Mouse (Mus musculus) CH12.LX (cell line): Measurements from ENCODE around the gene Rc3h1. TPM values are rescaled to one million over a fixed set of nuclear protein-coding genes. Genes with fewer than 3 reads are reported as not detected.

ENCODE experiments used
- DNase-seq: peaks from one replicate; pipeline ENCODE4 v3.0.0-alpha.2; 2013; ENCODE audit errors: extremely low read depth
- H3K27ac ChIP-seq: 2 replicates; pipeline ENCODE4 v1.5.1; 2012; ENCODE audit warnings: low read depth, mild to moderate bottlenecking, control low read depth, moderate library complexity; ENCODE audit not compliant: insufficient read depth
- H3K27me3 ChIP-seq: replicated peaks from 2 replicates; pipeline ENCODE3; 2012; ENCODE audit warnings: inconsistent platforms
- H3K36me3 ChIP-seq, 2 experiments: replicated peaks in 1 of 2; 2 replicates each; pipeline versions ENCODE3 to v1.6.1; 2012; ENCODE audit warnings: inconsistent platforms in 1 of 2, low read length in 1 of 2, mild to moderate bottlenecking in 1 of 2, mixed read lengths in 1 of 2, moderate library complexity in 1 of 2; ENCODE audit not compliant: control insufficient read depth in 1 of 2, insufficient read depth in 1 of 2
- H3K4me1 ChIP-seq, 2 experiments: 2 replicates each; pipeline ENCODE4 v1.6.1; 2012; ENCODE audit warnings: inconsistent platforms in 1 of 2, moderate library complexity in 1 of 2; ENCODE audit not compliant: insufficient read depth in 2 of 2, control insufficient read depth in 1 of 2
- H3K4me2 ChIP-seq: 2 replicates; pipeline ENCODE4 v1.6.1; 2012; ENCODE audit warnings: low read depth, mild to moderate bottlenecking, control low read depth; ENCODE audit not compliant: poor library complexity, insufficient read depth, severe bottlenecking
- H3K4me3 ChIP-seq, 3 experiments: fragments of 150-350 bp in 1 of 3; sonication (generic) in 1 of 3; replicated peaks in 1 of 3; 2 replicates each; pipeline versions ENCODE3 to v1.5.1; 2011 to 2012; ENCODE audit warnings: low read depth in 2 of 3, low read length in 2 of 3, mild to moderate bottlenecking in 2 of 3, moderate library complexity in 2 of 3, control low read depth in 1 of 3, improper control_type of control experiment in 1 of 3, inconsistent platforms in 1 of 3, mixed read lengths in 1 of 3; ENCODE audit not compliant: poor library complexity in 1 of 3
- H3K79me2 ChIP-seq: replicated peaks from 2 replicates; pipeline ENCODE4 v1.6.1; 2012; ENCODE audit warnings: mild to moderate bottlenecking, moderate library complexity; ENCODE audit not compliant: control insufficient read depth, poor library complexity, insufficient read depth, severe bottlenecking; ENCODE audit errors: extremely low read depth
- H3K9ac ChIP-seq: 2 replicates; pipeline ENCODE4 v1.6.1; 2012; ENCODE audit warnings: low read depth, mild to moderate bottlenecking, control low read depth, moderate library complexity; ENCODE audit not compliant: insufficient read depth
- H3K9me3 ChIP-seq: replicated peaks from 2 replicates; pipeline ENCODE3; 2012; ENCODE audit warnings: low read length, inconsistent platforms, mixed read lengths
- CTCF ChIP-seq, 2 experiments: IDR thresholded peaks in 1 of 2; conservative IDR thresholded peaks in 1 of 2; 2 replicates each; pipeline ENCODE4 v1.5.1; 2011 to 2012; ENCODE audit warnings: low read depth in 2 of 2, low read length in 2 of 2, improper control_type of control experiment in 1 of 2, inconsistent platforms in 1 of 2, mild to moderate bottlenecking in 1 of 2, moderate library complexity in 1 of 2
- GABPA ChIP-seq: IDR thresholded peaks from 2 replicates; pipeline ENCODE4 v1.6.1; 2012; ENCODE audit warnings: low read depth, low read length, improper control_type of control experiment, inconsistent platforms; ENCODE audit not compliant: insufficient replicate concordance
- IRF4 ChIP-seq: IDR thresholded peaks from 2 replicates; pipeline ENCODE4 v1.6.1; 2014; ENCODE audit warnings: low read depth, mild to moderate bottlenecking, inconsistent platforms, low read length, improper control_type of control experiment
- JUN ChIP-seq: IDR thresholded peaks from 2 replicates; pipeline ENCODE4 v1.6.1; 2011; ENCODE audit warnings: low read depth, mild to moderate bottlenecking, low read length, improper control_type of control experiment, moderate library complexity; ENCODE audit not compliant: insufficient read depth
- JUND ChIP-seq: conservative IDR thresholded peaks from 2 replicates; pipeline ENCODE4 v1.6.1; 2011; ENCODE audit warnings: low read depth, low read length, improper control_type of control experiment
- KAT2A ChIP-seq: IDR thresholded peaks from 2 replicates; pipeline ENCODE4 v1.6.1; 2012; ENCODE audit warnings: low read length, improper control_type of control experiment, inconsistent platforms; ENCODE audit not compliant: insufficient replicate concordance
- MAFK ChIP-seq: IDR thresholded peaks from 2 replicates; pipeline ENCODE4 v1.6.1; 2011; ENCODE audit warnings: low read length, improper control_type of control experiment; ENCODE audit not compliant: insufficient replicate concordance
- MAX ChIP-seq: IDR thresholded peaks from 2 replicates; pipeline ENCODE4 v1.6.1; 2011; ENCODE audit warnings: low read length, improper control_type of control experiment
- MEF2A ChIP-seq: IDR thresholded peaks from 2 replicates; pipeline ENCODE4 v1.6.1; 2014; ENCODE audit warnings: low read depth, mild to moderate bottlenecking, inconsistent platforms, low read length, improper control_type of control experiment, borderline replicate concordance
- MYC ChIP-seq: IDR thresholded peaks from 2 replicates; pipeline ENCODE4 v1.6.1; 2011; ENCODE audit warnings: low read depth, mild to moderate bottlenecking, improper control_type of control experiment, low read length
- PAX5 ChIP-seq: IDR thresholded peaks from 2 replicates; pipeline ENCODE4 v1.6.1; 2012; ENCODE audit warnings: low read length, inconsistent platforms, mixed read lengths
- POLR2A ChIP-seq: IDR thresholded peaks from 2 replicates; pipeline ENCODE4 v1.6.1; 2011; ENCODE audit warnings: low read depth, mild to moderate bottlenecking, improper control_type of control experiment, low read length
- RCOR1 ChIP-seq: conservative IDR thresholded peaks from 2 replicates; pipeline ENCODE4 v1.6.1; 2012; ENCODE audit warnings: low read depth, mild to moderate bottlenecking, inconsistent platforms, low read length, improper control_type of control experiment
- SIN3A ChIP-seq: IDR thresholded peaks from 2 replicates; pipeline ENCODE4 v1.6.1; 2012; ENCODE audit warnings: low read length, improper control_type of control experiment, inconsistent platforms
- USF1 ChIP-seq: IDR thresholded peaks from 2 replicates; pipeline ENCODE4 v1.6.1; 2014; ENCODE audit warnings: low read depth, mild to moderate bottlenecking, inconsistent platforms, low read length, improper control_type of control experiment
- USF2 ChIP-seq: conservative IDR thresholded peaks from 2 replicates; pipeline ENCODE4 v1.6.1; 2011; ENCODE audit warnings: low read depth, low read length, improper control_type of control experiment
- ZNF384 ChIP-seq: IDR thresholded peaks from 2 replicates; pipeline ENCODE4 v1.6.1; 2012; ENCODE audit warnings: low read depth, low read length, improper control_type of control experiment, inconsistent platforms
- dilution Hi-C: fragments of 300-500 bp; cut with MboI; formaldehyde crosslinking; loops from 2 replicates; pipeline ENCODE4 v1.14.3; 2020; ENCODE audit warnings: low sequenced_read_pairs; ENCODE audit not compliant: extremely low pct_unique_long_range_greater_than_20kb, extremely low pct_ligation_motif_present
- in situ Hi-C: fragments of 300-500 bp; cut with MboI; formaldehyde crosslinking; loops from 3 replicates; pipeline ENCODE4 v1.14.3; 2019; ENCODE audit warnings: low sequenced_read_pairs, low pct_ligation_motif_present, low pct_unique_long_range_greater_than_20kb, mixed read lengths
- polyA plus RNA-seq: library from polyadenylated mRNA; unstranded; fragments of >175 nt; gene quantifications from 2 replicates; pipeline ENCODE4 v1.2.1, GENCODE M21; 2012; ENCODE audit warnings: low read depth; ENCODE audit not compliant: insufficient read length
- total RNA-seq, 2 experiments: library from RNA; depleted of rRNA; stranded (reverse); fragments of 300-350 nt in 1 of 2; fragments of >200 nt in 1 of 2; gene quantifications; 2 replicates each; pipeline ENCODE4 v1.2.3; 2012 to 2014

Gene Rc3h1
- total and polyA plus RNA-seq, 3 experiments, result 17.8 to 22.5 (median 21.7) TPM

DNA sequence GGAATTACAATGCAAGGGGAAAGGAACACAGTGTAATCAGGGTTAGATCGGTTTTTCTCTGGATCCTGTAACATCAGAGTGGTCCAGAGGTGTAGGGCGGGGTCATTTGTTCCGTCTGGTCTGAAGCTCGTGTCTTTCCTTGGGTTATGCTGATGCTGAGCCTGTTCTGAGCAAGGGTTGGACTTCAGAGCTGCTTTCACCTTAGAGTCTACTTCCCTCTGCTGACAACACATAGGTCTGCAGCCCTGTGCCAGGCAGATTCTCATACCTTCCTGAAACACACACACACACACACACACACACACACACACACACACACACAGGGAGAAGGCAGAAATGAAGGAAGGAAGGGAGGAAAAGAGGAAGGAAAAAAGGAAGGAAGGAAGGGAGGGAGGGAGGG is 43.2 kb upstream of the Rc3h1 start (continued):
- TF ChIP-seq KAT2A (no peak), MAFK (no peak; the same call in 1 of the 2 replicates), SIN3A (0 out of 2 replicates have a peak, but pooled peaks have one; percentile 69), IRF4 (peak; percentile 50; the same call in 1 of the 2 replicates), JUN (peak; percentile 16; the same call in 1 of the 2 replicates), PAX5 (no peak), CTCF (conservative IDR thresholded peaks at IDR 0.05 in 1 of 2, IDR thresholded peaks at IDR 0.05 in 1 of 2; ENCODE audit: low read depth in 2 of 2, low read length in 2 of 2) (peak in 1 of 2 experiments; percentile 88; a peak in 2 of 4 replicates), MAX (peak; percentile 51; the same call in 1 of the 2 replicates), USF1 (no peak)

DNA sequence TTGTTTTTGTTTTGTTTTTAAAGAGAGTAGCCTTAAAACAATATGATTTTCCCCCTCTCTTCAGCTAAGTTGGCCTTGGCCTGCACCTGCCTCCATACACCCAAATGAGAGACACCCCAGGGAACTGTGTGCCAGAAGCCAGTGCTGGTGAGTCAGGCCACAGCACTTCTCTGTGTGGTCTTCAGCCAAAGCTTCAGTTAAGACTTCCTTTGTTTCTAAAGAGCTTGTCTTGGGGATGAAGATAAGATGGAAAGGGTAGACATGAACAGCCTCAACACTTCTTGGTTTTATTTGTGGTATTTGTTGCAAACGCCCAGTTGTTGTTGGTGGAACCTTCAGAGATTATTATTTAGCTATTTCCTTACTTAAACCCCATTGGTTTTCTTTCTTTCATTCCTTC is 31.5 kb upstream of the Rc3h1 start:
- peaks cover 3% of the 10 kb centered on the region for H3K27me3 ChIP-seq
- no peak overlapping the region for H3K27ac ChIP-seq
- H3K4me2 ChIP-seq, result no peak overlapping the region
- no peaks in the 10 kb centered on the region for H3K9me3 ChIP-seq
- no peak overlapping the region for H3K9ac ChIP-seq
- dilution Hi-C loops, result no loop called here
- no peaks in the 10 kb centered on the region for H3K36me3 ChIP-seq
- no peak overlapping the region for H3K4me3 ChIP-seq
- no peaks in the 10 kb centered on the region for H3K4me1 ChIP-seq
- no peak for DNase-seq
- in situ Hi-C loops, result loop anchor here (25.0 kb wide), 2 partner anchors 312 to 313 kb away; no protein-coding TSS in a partner anchor
- TF ChIP-seq POLR2A, result no peak
- no peak for TF ChIP-seq RCOR1
- no peak for TF ChIP-seq MEF2A
- no peak for TF ChIP-seq USF2
- no peak for TF ChIP-seq GABPA
- H3K79me2 ChIP-seq, result no peaks in the 10 kb centered on the region

DNA sequence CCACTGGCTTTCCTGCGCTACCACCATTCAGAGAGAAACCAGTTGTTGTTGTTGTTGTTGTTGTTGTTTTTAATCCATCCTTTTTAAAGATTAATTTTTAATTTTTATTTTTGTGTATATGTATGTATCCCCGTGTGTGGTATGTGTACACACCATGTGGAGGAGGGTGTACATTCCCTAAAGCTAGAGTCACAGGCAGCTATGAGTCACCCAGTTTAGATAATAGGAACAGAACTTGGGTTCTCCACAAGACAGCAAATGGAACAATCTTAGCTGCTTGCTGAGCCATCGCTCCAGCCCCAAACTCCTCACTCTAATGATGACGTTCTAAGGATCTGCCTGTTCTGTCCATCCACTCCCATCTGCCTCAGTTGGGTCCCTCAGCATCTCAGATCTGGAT is 29.2 kb upstream of the Rc3h1 start:
- Histone ChIP-seq H3K79me2 (no peaks in the 10 kb centered on the region), H3K4me1 (peaks cover 0 to 9% of the 10 kb centered on the region in 2 experiments; a peak in 2 of 4 replicates), H3K9ac (no peak overlapping the region), H3K4me2 (no peak overlapping the region), H3K27ac (no peak overlapping the region), H3K4me3 (no peak overlapping the region), H3K9me3 (no peaks in the 10 kb centered on the region), H3K27me3 (peaks cover 3% of the 10 kb centered on the region), H3K36me3 (no peaks in the 10 kb centered on the region)
- no peak for DNase-seq
- dilution Hi-C loops (no loop called here), in situ Hi-C loops (no loop called here)
- TF ChIP-seq ZNF384 (no peak), JUND (no peak), MYC (no peak)
